Mouse (Mus musculus) T-helper 1 cell (primary cell): ENCODE results near the gene Cenpb.

Experiments
- in situ Hi-C: fragments of 300-600 bp; cut with MboI, MseI; formaldehyde crosslinking; loops from one replicate; pipeline ENCODE4 v1.15.1; 2025; ENCODE audit warnings: high pct_unique_total_duplicates

Cenpb gene

DNA sequence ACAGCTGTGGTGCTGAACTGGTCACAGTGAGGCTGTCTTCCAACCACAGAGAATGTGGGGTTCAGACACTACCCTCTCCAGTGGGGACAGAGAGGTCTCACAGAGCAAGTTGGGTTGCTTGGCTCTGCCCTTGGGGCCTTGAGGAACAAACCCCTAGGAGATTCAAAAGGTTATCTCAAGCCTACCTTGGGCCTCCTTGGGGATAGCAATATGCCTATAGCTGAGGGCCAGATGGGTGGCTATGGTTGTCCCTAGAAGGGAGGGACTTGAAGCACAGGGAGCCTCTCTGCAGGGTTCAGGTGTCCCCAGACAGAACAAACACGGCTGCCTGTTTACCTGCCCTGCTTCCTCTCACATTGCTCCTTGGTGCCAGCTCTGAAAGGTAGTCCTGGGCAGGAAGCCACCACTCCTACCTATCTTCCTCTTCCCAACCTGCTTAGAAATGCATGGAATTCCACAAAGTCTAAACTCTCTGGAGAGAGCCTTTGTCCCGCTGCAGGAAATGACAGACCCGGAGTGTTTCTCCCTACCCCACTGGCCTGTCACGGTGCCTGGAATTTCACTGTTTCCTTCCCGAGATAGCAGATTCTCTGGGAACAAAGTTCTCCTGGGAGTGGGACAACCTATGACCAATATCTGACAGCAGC, 39.9 kb downstream of the Cenpb start:
- in situ Hi-C loops = loop anchor here (10.0 kb wide), 1 partner anchor 1225 kb away; no protein-coding TSS in a partner anchor

DNA sequence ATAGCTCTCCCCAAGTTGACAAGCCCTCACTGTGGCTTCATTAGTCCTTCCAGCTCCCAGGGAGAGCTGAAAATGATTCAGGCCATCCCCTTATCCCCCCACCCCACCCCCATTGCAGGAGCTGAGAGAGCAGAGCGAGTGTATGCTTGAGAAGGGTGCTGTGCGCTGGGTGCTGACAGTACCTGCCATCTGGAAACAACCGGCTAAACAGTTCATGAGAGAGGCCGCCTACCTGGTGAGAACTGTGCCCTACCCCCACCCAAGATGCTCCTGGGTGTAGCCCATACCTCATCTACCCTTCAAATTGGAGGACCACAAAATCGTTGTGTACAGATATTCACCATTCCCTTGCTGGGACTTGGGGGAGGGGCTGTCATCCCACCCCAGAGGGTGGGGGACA, 40.6 kb downstream of the Cenpb start:
- in situ Hi-C loops = loop anchor here (10.0 kb wide), 1 partner anchor 1226 kb away; no protein-coding TSS in a partner anchor

DNA sequence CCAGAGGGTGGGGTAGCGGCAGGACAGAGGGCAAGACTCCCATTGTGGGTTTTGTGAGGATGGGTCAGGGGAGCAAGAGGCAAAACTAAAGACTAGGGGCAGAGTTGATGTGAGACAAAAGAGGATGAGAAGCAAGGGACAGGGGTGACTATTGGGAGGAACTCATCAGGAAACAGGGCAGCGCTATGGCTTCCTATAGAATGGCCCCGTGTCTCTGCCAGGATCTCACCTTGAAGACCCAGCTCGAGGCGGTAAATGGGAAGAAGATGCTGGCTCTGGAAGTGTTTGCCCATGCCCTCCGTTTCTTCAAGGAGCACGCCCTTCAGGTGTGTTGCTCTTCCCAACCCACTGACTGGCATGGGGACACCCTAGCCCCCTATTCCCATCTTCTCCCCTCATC, 41.1 kb downstream of the Cenpb start:
- in situ Hi-C loops = loop anchor here (10.0 kb wide), 1 partner anchor 1226 kb away; no protein-coding TSS in a partner anchor

DNA sequence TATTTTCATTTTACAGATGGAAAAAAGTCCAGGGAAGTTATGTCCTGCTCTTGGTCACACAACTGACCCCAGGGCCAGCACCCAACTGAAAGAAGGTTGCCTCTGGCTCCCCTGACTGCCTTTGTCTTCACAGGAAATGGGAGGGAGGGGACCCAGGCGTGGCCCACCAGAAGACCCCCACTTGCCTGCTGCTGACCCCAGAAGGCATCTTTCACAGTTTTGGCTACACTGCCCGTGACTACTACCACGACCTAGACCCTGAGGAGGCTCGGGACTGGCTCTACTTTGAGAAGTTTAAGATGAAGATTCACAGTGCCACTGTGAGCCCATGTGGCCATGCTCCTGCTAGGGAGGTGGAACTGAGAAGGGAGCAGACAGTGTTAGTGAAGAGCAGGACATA, 41.6 kb downstream of the Cenpb start:
- in situ Hi-C loops = loop anchor here (10.0 kb wide), 1 partner anchor 1227 kb away; no protein-coding TSS in a partner anchor

DNA sequence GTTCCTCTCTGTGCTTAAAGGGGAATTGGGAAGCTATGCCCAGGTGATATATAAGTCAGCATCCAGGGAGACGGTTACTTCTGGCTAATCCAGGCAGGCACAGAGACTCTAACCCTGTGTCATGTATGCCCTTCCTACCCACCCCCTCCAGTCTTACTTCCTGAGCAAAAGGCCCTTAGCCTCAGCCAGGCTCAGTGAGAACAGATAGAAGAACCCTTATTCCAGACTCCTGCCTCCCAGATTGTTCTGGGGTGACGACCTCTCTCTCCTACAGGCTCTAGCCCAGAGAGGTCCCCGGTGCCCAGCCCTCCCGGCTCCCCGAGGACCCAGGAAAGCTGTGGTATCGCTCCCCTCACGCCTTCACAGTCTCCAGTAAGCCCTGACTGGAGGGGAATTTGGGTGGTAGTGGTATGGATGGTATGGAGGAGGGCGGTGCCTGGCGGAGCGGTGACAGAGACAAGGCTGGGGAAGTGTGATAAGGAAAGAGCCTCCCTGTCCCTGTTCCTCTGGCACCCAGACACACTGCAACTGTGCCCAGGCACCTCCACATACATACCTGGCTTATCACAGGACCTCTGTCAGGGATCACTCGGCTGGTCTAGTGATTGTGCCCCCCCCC, 44.2 kb downstream of the Cenpb start:
- in situ Hi-C loops = loop anchor here (10.0 kb wide), 1 partner anchor 1229 kb away; no protein-coding TSS in a partner anchor

DNA sequence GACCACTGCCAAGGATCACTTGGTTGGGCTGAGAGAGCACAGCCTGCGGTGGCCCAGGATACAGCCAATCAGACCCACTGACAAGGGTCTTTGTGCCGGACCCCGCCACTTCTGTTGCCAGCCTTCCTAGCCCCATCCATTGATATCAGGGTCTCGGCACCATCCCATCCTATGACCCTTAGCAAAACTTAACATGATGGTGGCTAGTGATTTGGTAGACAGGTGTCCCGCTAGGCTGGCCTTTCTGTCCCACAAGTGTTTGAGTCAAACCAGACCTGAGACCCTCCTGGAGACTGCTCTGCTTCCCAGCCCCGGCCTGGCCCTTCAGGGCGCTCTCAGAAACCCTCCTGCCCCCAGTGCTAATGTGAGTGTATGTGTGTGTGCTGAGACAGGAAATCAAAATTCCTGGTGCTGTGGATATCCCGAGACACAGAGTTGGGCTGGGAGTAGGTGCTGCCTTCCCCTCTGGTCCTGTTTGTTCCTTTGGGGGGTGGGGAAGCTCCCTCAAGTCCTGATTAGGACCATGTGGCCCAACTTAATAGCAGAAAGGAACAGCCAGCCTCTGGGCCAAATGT, 45.0 kb downstream of the Cenpb start:
- in situ Hi-C loops = loop anchor here (10.0 kb wide), 1 partner anchor 1230 kb away; no protein-coding TSS in a partner anchor

DNA sequence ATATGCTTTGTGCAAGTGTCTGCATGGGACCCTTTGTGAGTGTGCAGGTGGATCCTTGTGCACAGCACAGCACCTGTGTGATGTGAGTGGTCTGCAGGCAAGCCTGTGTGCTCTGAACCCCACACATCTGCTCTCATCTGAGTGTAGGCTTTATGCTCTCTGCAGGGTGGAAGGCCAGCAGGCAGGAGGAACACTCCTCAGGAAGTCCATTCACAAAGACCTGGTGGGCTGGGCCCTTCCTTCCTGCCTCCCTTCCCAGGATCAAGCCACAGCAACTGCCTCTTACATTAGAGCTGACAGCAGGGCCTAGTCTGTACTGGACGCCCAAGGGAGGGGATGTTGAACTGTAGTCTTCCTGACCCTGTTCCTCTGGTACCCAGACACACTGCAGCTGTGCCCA, 45.5 kb downstream of the Cenpb start:
- in situ Hi-C loops = loop anchor here (10.0 kb wide), 1 partner anchor 1230 kb away; no protein-coding TSS in a partner anchor

DNA sequence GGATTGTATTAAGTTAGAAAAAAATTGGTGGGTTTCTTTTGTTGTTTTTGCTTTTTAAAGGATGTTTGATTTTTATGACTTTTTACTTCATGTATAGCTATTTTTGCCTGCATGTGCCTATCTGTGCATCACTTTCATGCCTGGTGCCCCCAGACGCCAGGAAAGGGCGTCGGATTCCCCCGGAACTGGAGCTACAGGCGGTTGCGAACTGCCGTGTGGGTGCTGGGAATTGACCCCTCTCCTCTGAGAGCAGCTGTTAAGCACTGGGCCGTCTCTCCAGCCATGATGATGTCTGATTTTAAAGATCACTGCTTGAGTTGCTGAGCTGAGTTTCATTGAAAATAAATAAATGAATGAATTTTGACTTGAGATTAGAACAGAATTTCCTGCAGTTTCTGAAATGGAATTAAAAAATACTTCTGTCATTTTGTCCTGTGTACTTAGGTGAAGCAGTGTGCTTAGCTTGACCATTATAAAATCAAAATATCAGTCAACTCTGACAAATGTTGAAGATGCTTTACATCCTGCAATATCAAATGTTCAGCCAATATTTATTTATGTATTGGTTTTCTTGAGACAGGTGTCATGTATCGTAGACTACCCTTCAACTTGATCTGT, 46.8 kb downstream of the Cenpb start, which contains the start of gene Gm11037:
Gene Gm11037, plus strand, starts transcription at position 568 of the 618 bp plus-strand sequence.
- in situ Hi-C loops = loop anchor here (10.0 kb wide), 1 partner anchor 1232 kb away; no protein-coding TSS in a partner anchor

DNA sequence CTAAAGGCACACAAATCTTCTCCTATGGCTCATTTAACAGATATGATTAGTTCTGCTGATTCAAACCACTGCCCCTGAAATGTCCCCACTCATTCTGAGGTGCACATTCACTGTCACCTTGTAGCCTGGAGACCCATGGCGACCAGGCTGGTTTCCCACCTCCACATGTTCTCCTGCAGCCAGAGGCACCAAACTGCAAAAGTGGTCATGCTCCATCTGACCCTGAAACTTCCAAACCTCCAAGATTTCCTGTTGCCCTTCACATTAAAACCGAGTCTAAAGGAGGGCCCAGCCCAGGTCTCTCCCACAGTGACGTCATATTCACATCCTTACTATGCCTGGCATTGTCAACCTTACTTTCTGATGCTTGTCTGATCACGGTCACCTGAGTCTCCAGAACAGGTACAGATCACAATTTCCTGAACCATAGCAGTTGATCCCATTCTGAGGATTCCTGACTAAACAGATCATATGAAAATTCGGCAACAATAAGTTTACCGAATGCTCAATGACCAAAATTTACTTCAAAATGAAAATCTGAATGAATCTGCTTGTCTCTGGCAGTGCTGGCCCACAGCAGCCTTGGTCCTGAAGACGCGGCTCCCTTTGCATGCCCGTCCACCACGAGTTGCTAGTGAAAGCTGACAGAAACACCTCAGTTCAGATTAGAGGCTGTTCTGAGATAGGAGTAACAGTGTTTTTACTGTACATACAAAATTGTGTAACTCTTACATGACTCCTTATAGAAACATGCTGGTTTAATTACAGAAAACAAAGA, 47.6 kb downstream of the Cenpb start:
- in situ Hi-C loops = loop anchor here (10.0 kb wide), 1 partner anchor 1233 kb away; no protein-coding TSS in a partner anchor

DNA sequence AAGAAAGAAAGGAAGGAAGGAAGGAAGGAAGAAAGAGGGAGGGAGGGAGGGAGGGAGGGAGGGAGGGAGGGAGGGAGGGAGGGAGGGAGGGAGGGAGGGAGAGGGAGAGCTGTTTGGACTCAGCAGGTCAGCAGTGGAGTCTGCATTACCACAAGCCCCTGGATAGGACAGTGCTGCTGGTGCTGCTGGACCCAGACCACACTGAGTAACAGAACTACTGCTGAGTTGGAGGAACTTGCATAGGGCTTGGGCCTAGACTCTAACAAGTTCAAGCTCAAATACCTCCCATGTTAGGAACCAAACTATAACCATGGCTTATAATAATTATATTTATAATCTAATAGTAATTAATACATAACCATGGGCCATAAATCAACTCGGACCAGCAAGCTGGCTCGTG, 49.0 kb downstream of the Cenpb start:
- in situ Hi-C loops = loop anchor here (10.0 kb wide), 1 partner anchor 1234 kb away; no protein-coding TSS in a partner anchor

DNA sequence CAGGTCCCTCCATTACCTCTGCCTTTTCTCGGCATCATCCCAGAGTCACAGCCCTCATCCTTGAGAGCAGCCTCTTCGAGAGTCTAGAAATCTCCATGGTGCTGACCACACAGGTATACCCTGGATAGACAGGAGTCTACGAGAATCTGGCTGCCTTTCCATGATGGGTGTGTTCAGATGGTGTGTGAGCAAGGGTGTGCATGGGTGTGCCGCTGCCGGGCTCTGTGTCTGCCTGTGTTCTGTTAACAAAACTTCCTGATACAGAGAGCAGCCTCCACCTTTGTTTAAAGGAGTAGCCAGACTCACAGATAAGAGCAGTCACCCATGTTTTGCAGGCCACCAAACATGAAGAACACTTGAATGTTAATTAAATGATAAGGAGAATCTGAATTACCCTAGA, 50.0 kb downstream of the Cenpb start:
- in situ Hi-C loops = loop anchor here (10.0 kb wide), 1 partner anchor 1235 kb away; no protein-coding TSS in a partner anchor

DNA sequence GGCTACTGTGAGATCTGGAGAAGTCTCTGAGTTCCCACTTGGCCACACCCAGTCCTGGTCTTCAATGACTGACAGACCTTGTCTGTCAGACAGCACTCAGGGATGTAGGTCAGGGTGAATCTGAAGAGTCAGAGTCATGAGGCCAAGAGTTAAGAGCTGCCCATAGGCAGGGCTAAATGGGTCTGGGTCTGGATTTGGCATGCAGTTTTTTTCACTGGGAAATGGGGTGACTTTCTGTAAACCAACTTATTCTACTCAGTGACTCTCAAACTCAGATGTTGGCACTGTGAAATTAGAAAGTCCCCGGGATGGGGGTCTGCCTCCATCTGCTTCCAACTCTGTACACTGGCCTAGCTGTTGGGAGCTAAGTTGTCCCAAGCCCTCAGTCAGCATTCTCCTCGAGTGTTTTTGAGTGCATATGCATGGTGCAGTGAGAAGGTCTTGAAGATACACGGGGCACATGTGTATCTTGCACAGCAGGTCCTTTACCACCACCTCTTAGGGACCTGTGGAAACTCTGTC, 51.2 kb downstream of the Cenpb start:
- in situ Hi-C loops = no loop called here

DNA sequence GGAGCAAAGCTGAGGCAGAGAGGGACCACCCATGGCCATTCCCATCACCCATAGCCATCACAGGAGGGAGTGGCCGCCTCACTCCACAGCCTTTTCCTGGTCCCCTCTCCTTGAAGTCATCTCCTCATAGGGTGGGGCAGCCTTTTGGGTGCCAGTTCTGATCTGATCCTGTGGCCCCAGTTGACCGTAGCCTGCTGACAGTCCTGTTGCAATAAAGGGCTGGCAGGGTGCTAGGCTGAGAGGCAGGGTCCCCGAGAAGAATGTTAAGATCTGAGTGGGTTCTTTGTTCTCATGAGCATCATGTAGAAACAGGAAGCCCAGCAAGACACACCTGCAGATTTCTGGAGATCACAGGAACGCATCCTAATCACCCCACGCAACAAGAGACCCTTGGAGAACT, 51.7 kb downstream of the Cenpb start:
- in situ Hi-C loops = no loop called here

DNA sequence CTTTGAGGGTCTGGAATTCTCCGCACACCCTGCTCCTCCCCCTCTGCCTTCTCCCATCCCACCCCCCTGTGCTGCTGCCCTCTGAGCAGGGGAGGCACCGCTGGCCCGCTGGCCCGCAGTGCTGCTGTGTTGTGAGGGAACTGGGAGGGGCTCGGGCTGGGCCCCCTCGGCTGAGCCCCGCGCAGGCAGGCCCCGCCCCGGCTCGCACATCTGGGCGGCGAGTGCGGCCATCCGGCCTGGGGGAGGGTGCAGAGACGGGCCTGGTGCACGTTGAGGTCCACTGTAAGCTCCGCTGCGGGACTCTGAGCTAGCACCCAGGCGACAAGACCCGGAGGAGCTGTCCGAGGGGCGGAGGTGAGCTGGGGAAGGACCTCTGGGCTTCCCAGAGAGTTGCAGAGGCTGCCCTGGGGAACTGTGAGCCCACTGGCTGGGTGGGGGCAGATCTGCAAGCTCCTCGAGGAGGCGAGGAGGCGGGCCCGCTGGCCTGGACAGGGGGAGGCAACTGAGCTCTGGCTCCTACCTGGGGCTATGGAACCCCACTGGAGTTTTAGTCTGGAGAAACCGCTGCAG, 52.6 kb downstream of the Cenpb start, which contains the start of gene Hspa12b:
Gene Hspa12b, plus strand, starts transcription at position 120 of the 570 bp plus-strand sequence.
- in situ Hi-C loops = no loop called here

DNA sequence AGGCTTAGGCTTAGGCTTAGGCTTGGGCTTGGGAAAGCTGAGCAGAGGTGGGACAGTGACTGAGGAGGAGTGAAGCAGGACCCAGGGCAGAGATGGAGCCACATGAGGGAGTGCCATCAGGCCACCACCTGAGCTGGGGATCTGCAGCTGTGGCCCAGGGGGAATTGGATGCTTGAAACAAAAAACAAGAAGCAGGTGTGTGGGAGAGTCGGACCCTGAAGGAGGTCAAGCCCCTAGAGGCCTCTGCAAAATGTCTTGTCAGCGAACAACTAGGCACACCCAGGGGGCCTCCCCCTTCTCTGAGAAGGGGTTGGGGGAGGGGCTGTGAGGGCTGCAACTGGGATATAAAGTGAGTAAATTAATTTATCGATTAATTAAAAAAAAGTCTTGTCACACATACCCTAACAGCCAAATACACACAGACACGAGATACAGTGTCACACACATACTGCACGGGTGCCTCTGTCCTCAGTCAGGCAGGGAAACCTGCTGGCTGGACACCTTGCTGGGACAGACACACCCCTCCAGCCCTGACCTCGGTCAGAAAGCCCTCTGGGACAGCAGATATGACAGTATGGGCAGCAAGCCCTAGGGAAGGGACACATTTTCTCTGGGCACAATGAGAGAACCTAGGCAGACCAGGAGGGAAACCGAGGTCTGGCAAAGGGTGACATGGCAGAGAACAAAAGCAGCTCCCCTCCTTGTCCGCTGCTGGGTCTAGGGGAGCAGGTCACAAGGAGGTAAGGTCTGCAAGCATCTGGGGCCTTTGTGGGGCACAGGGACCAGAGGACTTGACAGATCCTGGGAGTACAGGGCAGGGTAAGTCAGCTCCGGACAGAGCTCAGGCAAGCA, 53.7 kb downstream of the Cenpb start:
- in situ Hi-C loops = no loop called here
